26 mouse cellular contexts compared by ENCODE assay signal in the genomic region with DNA sequence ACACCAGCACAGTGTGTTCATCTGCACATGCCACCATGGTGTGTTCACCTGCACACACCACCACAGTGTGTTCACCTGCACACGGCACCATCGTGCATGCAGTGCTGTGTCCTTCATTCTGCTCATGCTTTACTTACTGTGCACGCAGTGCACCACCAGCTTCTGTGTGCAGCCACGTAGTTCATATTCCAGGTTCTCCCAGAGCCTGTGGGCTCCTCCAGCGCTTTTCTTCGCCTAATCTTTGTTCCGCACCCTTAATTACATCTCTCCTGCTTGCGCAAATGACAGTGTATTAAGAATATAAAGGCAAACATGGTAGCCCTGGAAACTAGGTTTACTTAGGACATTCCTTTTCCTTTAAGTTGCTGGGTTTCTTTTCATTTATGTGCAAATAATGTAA. TPM values are rescaled to one million over a fixed set of nuclear protein-coding genes. Genes with fewer than 3 reads are reported as not detected.
"Had no signal": no experiment of that assay in that cellular context is flagged by ENCODE, and none has a peak within 500 bp of the region (broad histone marks: within the 10 kb centered on the region; RNA-seq: fewer than 3 reads in every experiment).

No protein-coding gene starts in this region.

- H3K4me1 ChIP-seq: intestine, embryonic 15.5 days; kidney, embryonic 15.5 days; limb, embryonic 12.5 days; limb, embryonic 15.5 days; midbrain, embryonic 12.5 days; neural tube, embryonic 12.5 days; neural tube, embryonic 15.5 days had no signal

- H3K36me3 ChIP-seq: intestine, embryonic 15.5 days; kidney, embryonic 15.5 days; limb, embryonic 12.5 days; limb, embryonic 15.5 days; midbrain, embryonic 12.5 days; neural tube, embryonic 12.5 days; neural tube, embryonic 15.5 days had no signal

- H3K9me3 ChIP-seq: intestine, embryonic 15.5 days; kidney, embryonic 15.5 days; limb, embryonic 12.5 days; limb, embryonic 15.5 days; midbrain, embryonic 12.5 days; neural tube, embryonic 12.5 days; neural tube, embryonic 15.5 days had no signal

- ATAC-seq: intestine, embryonic 15.5 days; liver, postnatal 0 days had no signal

- H3K27me3 ChIP-seq: intestine, embryonic 15.5 days; kidney, embryonic 15.5 days; limb, embryonic 12.5 days; limb, embryonic 15.5 days; midbrain, embryonic 12.5 days; neural tube, embryonic 12.5 days; neural tube, embryonic 15.5 days had no signal

- H3K4me2 ChIP-seq: intestine, embryonic 15.5 days; kidney, embryonic 15.5 days; limb, embryonic 12.5 days; limb, embryonic 15.5 days; liver, embryonic 11.5 days; midbrain, embryonic 12.5 days; neural tube, embryonic 12.5 days; neural tube, embryonic 15.5 days had no signal

- H3K9ac ChIP-seq: intestine, embryonic 15.5 days; kidney, embryonic 15.5 days; limb, embryonic 12.5 days; limb, embryonic 15.5 days; liver, embryonic 14.5 days; liver, postnatal 0 days; midbrain, embryonic 12.5 days; neural tube, embryonic 12.5 days; neural tube, embryonic 15.5 days had no signal

- H3K27ac ChIP-seq: intestine, embryonic 15.5 days; kidney, embryonic 15.5 days; limb, embryonic 12.5 days; limb, embryonic 15.5 days; liver, embryonic 14.5 days; midbrain, embryonic 12.5 days; neural tube, embryonic 12.5 days; neural tube, embryonic 15.5 days had no signal

- DNase-seq: kidney, adult 11 months; kidney, adult 8-10 months; kidney, postnatal 10 days; kidney, postnatal 36 days; left cerebral cortex, postnatal 4 days; liver, postnatal 0 days; lung, postnatal 4 days; right cerebral cortex, adult 18-20 months; right cerebral cortex, postnatal 14 days; right cerebral cortex, postnatal 4 days; thymus, postnatal 25 days had no signal

- H3K4me3 ChIP-seq: intestine, embryonic 15.5 days; kidney, embryonic 15.5 days; limb, embryonic 12.5 days; limb, embryonic 15.5 days; midbrain, embryonic 12.5 days; neural tube, embryonic 12.5 days; neural tube, embryonic 15.5 days had no signal

RNA-seq across cellular contexts. Expression of a gene that starts 18.7 kb away (rescaled TPM):
- total RNA-seq: layer of hippocampus, postnatal 14 days; left cerebral cortex, adult 8-10 months; left cerebral cortex, postnatal 14 days; left cerebral cortex, postnatal 4 days; megakaryocyte progenitor cell, adult 5-6 weeks; megakaryocyte-erythroid progenitor cell, adult 5-6 weeks had no signal
- polyA plus RNA-seq: intestine, embryonic 15.5 days; kidney, embryonic 15.5 days; limb, embryonic 12.5 days; limb, embryonic 15.5 days; liver, embryonic 11.5 days; liver, embryonic 14.5 days; liver, postnatal 0 days; midbrain, embryonic 12.5 days; neural tube, embryonic 12.5 days; neural tube, embryonic 15.5 days; thymus, postnatal 0 days had no signal

RNA-seq across cellular contexts. Expression of a gene that starts 32.3 kb away (rescaled TPM):
- total RNA-seq: layer of hippocampus, postnatal 14 days; left cerebral cortex, adult 8-10 months; left cerebral cortex, postnatal 14 days; left cerebral cortex, postnatal 4 days; megakaryocyte progenitor cell, adult 5-6 weeks; megakaryocyte-erythroid progenitor cell, adult 5-6 weeks had no signal
- polyA plus RNA-seq: intestine, embryonic 15.5 days; kidney, embryonic 15.5 days; limb, embryonic 12.5 days; limb, embryonic 15.5 days; liver, embryonic 11.5 days; liver, embryonic 14.5 days; liver, postnatal 0 days; midbrain, embryonic 12.5 days; neural tube, embryonic 12.5 days; neural tube, embryonic 15.5 days; thymus, postnatal 0 days had no signal

RNA-seq across cellular contexts. Expression of a gene that starts 42.5 kb away (rescaled TPM):
- total RNA-seq: layer of hippocampus, postnatal 14 days; left cerebral cortex, adult 8-10 months; left cerebral cortex, postnatal 14 days; left cerebral cortex, postnatal 4 days; megakaryocyte progenitor cell, adult 5-6 weeks; megakaryocyte-erythroid progenitor cell, adult 5-6 weeks had no signal
- polyA plus RNA-seq: intestine, embryonic 15.5 days; kidney, embryonic 15.5 days; limb, embryonic 12.5 days; limb, embryonic 15.5 days; liver, embryonic 11.5 days; liver, embryonic 14.5 days; liver, postnatal 0 days; midbrain, embryonic 12.5 days; neural tube, embryonic 12.5 days; neural tube, embryonic 15.5 days; thymus, postnatal 0 days had no signal
